In the genomic region with DNA sequence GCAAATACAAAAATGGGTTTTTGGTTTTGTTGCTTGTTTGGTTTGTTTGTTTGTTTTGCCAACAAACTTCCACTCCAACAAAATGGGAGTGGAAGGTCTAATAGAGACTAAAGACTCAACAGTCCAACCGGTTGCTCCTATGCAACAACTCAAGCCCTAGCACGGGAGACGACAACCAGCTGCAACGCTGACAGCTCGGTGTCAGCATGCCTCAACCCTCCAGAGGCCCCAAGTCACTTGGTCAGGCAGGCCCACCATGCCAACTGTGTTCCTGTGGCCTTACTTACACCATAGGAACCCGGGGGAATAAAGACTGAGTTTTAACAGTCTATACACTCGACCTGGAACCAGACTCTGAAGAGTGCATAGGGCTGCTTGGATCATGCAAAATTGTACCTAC, we compare ENCODE assay signal across 8 mouse cellular contexts. TPM values are rescaled to one million over a fixed set of nuclear protein-coding genes. Genes with fewer than 3 reads are reported as not detected.
DNase-seq lines count a peak whose midpoint lies in the region; ATAC-seq lines count a peak whose summit lies in the region.

No protein-coding gene starts in this region.

- H3K9ac ChIP-seq in intestine, embryonic 14.5 days (ENCODE audit: low read length): peak overlapping the region; percentile 97
- peak overlapping the region; percentile 94 for H3K9ac ChIP-seq in midbrain, embryonic 14.5 days (replicated peaks; ENCODE audit: low read length)

- ATAC-seq in intestine, embryonic 14.5 days (replicated peaks; ENCODE audit: low FRiP score, low TSS enrichment, low read depth): peak; percentile 37; the same call in 1 of the 2 replicates
- no peak; the same call in 1 of the 2 replicates for ATAC-seq in midbrain, embryonic 14.5 days (ENCODE audit: low FRiP score, low TSS enrichment)

- H3K4me2 ChIP-seq in intestine, embryonic 14.5 days (ENCODE audit: low read length): peak overlapping the region; percentile 71
- peak overlapping the region; percentile 87 for H3K4me2 ChIP-seq in midbrain, embryonic 14.5 days (ENCODE audit: low read length)

- no peaks in the 10 kb centered on the region for H3K27me3 ChIP-seq in intestine, embryonic 14.5 days (replicated peaks; ENCODE audit: control insufficient read depth, insufficient read depth, low read length)
- no peaks in the 10 kb centered on the region for H3K27me3 ChIP-seq in midbrain, embryonic 14.5 days (ENCODE audit: control insufficient read depth, insufficient read depth, low read length)

- peaks cover 17% of the 10 kb centered on the region for H3K4me1 ChIP-seq in intestine, embryonic 14.5 days (replicated peaks; ENCODE audit: control insufficient read depth, insufficient read depth, low read length)
- peaks cover 22% of the 10 kb centered on the region for H3K4me1 ChIP-seq in midbrain, embryonic 14.5 days (ENCODE audit: control insufficient read depth, insufficient read depth, low read length)

- DNase-seq in cerebellum, adult 11-12 months: peak; percentile 26
- DNase-seq in cerebellum, postnatal 10 days: no peak
- DNase-seq in spleen, postnatal 10 days (ENCODE audit: low spot score in 2 of 2): peak; percentile 18 to 20
- DNase-seq in spleen, adult 12 weeks (ENCODE audit: low spot score): no peak
- peak; percentile 65 for DNase-seq in intestine, embryonic 14.5 days (ENCODE audit: low spot score)
- no peak for DNase-seq in midbrain, embryonic 14.5 days
- DNase-seq in right cerebral cortex, postnatal 4 days: no peak
- DNase-seq in yolk sac, embryonic 10.5 days (ENCODE audit: low spot score): no peak

- no peaks in the 10 kb centered on the region for H3K9me3 ChIP-seq in intestine, embryonic 14.5 days (ENCODE audit: control insufficient read depth, low read length)
- H3K9me3 ChIP-seq in midbrain, embryonic 14.5 days (ENCODE audit: control insufficient read depth, low read length): no peaks in the 10 kb centered on the region

- H3K4me3 ChIP-seq in intestine, embryonic 14.5 days (ENCODE audit: low read depth, low read length): peak overlapping the region; percentile 98
- H3K4me3 ChIP-seq in midbrain, embryonic 14.5 days (replicated peaks; ENCODE audit: low read depth, low read length): peak overlapping the region; percentile 94

- 1% methylated on average over 7 of the region's 7 CpGs for WGBS in intestine, embryonic 14.5 days
- WGBS in midbrain, embryonic 14.5 days: 4% methylated on average over 7 of the region's 7 CpGs

- peaks cover 9% of the 10 kb centered on the region; the same call in 1 of the 2 replicates for H3K36me3 ChIP-seq in intestine, embryonic 14.5 days (ENCODE audit: control insufficient read depth, insufficient read depth, low read length)
- H3K36me3 ChIP-seq in midbrain, embryonic 14.5 days (ENCODE audit: control insufficient read depth, insufficient read depth, low read length): no peaks in the 10 kb centered on the region

- H3K27ac ChIP-seq in intestine, embryonic 14.5 days (ENCODE audit: low read depth): no peak overlapping the region
- no peak overlapping the region for H3K27ac ChIP-seq in midbrain, embryonic 14.5 days (replicated peaks; ENCODE audit: low read depth, low read length)

RNA-seq across cellular contexts. Expression of gene Kctd3, which starts 0.8 kb away (rescaled TPM):
- 36.4 and 37.6 TPM in 2 replicates for polyA plus RNA-seq in intestine, embryonic 14.5 days (2014; fragmentation: Nextera tagmentation; extraction: Ambion mirVana)
- 43.1 and 53.9 TPM in 2 replicates for polyA plus RNA-seq in midbrain, embryonic 14.5 days (2014; fragmentation: Nextera tagmentation; extraction: Ambion mirVana)

Comparison
In these comparisons a context has a peak if more than half of its experiments do, and no peak if none do; other contexts are left out.
1. DNase-seq: peak in cerebellum, adult 11-12 months (single experiment), spleen, postnatal 10 days (2 of 2) and intestine, embryonic 14.5 days (single experiment); none in cerebellum, postnatal 10 days (0 of 2), spleen, adult 12 weeks (single experiment), midbrain, embryonic 14.5 days (single experiment), right cerebral cortex, postnatal 4 days (single experiment) and yolk sac, embryonic 10.5 days (single experiment).